Mouse (Mus musculus): Measurements from ENCODE around the gene Ino80d.

Gene Ino80d

DNA sequence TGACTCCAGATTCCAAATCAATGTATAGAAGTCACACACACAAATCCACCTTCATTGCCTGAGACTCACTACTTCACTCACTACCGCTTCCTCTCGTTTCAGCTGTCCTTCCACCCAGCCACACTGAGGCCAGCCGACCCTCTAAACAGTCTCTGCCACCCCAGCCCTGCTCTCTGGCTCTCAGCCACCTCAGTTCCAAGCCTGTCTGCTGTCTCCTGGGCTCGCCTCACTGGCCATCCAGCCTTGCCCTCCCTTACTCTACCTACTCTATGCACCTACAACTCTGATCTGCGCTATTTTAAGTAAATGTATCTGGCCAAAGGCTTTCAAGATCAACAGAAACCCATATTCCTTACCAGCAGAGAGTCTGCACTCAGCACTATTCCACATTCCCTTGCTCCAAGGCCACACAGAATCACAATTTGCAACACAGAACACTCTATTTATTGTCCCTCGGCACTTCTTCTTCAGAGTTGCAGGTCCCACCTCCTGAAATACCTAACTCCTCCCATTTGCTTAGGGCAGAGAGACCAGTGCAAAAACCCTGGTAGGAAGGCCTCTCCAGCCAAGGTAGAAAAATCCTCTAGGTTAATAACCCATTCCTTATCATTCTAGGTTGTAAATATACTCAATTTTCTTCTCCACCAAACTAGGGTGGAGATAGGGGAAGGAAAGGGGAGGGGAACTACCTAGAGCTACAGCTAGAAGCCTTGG, 6.7 kb downstream of the Ino80d start:
- no peak for DNase-seq (ENCODE audit: low spot score)

DNA sequence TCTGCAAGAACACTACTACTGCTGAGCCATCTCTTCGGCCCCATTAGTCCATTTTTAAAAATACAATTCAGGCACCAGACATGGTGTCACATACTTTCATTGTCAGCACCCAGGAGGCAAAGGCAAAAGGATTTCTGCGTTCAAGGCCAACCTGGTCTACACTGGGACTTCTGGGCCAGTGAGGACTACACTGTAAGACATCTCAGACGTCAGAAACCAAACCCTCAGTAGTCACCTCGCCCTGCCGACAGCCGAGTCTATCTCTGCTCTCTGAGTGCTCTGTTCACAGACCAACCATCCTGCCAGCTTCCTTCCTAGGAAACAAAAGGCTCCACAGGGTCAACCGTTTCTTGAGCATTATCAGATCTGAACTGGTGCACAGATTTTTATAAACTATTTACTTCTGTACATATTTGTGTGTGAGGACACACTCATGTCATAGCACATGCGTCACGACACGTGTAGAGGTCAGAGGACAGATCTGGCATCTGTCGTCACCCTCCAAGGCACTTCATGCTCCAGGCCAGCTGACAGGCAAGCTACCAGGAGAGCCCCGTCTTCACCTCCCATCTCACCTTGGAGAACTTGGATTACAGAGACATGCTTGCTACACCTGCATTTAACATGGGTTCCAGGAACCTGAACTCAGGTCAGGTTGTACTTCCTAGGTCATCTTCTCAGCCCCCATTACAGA, 11.6 kb downstream of the Ino80d start:
- DNase-seq (ENCODE audit: low spot score): no peak

DNA sequence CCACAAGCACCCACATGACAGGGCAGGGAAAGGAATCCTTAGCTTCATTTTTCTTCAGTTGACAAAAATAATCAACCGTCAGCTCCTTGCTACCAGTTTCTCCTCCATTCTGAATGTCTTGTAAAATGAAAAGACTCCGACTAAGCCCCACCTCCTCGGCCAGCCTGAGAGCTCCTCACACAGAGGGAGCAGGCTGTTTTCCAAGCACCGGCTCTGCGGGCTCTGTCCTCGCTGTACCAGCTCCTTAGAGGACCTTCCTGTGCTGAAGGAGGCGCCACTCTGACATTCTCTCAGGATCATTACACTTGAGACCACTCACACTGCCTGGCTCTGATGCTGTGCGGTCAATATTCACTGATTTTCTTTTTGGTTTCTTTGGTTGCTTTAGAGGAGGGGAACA, 14.3 kb downstream of the Ino80d start:
- no peak for DNase-seq (ENCODE audit: low spot score)

DNA sequence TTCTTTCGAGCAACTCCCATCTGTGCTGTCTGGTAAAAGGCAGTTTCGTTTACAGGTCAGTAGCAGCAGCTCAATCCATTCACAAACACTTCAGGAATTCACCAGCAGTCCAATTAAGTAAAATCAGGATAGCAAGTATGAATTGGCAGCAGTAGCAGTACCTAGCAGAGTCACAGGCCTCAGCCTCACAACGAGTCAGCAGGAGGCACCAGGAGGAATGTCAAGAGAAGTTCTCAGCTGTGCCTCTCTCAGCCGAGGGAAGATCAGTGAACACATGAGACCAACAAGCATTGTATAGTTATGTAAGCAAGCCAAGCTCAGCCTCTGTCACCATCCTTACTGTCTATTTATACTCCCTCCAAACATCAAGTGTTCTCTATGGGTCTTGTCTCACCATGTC, 15.6 kb downstream of the Ino80d start:
- DNase-seq (ENCODE audit: low spot score): no peak

DNA sequence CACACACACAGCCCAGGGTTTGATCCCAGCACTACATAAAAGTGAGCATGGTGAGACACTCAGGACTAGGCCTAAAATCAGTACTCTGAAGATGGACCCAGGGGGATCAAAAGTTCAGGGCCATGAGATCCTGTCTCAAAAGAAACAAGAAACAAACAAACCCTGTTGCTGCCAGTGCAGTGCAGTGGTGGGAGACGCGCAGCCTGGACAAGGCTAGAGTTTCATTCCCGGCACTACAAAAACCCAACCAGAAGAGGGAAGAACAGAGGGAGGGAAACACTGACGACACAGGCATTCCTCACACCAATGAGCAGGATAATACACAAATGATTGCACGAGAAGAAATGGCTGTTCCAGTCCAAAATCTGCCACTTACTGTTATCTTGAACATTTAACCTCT, 18.4 kb downstream of the Ino80d start:
- DNase-seq (ENCODE audit: low spot score): no peak

DNA sequence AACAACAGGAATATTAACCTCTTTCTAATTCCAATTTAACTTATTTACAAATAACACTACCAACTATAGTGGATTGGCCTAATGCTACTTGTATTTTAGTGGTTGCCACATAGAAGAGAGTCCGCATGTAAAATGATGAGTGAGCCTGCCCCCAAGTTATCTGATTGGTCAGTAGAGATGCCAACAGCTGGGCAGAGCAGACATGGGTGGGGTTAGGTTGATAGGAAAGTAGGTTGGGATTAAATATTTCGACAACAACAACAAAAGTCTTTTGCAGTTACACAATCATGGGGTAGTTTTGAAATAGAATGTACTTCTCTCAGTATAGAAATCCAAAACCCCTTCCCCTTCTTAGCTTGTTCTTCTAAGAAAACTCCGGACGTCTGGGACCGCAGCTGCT, 24.7 kb downstream of the Ino80d start:
- DNase-seq (ENCODE audit: low spot score): no peak

DNA sequence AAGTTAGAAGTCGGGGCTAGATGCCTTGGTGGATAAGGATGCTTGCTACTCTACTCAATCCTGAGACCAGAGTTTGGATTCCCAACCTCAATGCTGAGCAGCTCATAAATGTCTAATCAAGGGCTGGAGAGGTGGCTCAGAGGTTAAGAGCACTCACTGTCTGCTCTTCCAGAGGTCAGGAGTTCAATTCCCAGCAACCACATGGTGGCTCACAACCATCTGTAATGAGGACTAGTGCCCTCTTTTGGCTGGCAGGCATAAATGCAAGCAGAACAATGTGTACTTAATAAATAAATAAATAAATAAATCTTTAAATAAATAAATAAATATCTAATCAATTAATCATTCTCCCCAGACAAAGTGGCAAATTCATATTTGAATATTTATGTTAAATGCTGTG, 25.9 kb downstream of the Ino80d start:
- no peak for DNase-seq (ENCODE audit: low spot score)

DNA sequence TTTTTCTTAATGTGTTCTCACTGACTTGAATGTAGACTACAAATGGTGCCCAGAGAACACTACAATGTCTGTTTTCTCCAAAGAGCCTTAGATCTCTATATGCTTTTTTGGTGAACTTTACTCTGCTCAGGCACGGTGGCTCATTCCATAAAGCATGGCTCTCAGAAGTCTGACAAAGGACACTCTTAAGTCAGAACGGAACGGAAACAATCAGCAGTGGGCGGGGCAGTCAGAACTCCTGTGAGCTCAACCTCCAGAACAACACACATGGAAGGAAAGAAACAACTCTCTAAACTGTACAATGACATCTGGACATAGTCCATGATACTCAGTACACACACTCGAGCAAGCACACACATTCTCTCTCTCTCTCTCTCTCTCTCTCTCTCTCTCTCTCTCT, 34.2 kb downstream of the Ino80d start:
- DNase-seq (ENCODE audit: low spot score): no peak

DNA sequence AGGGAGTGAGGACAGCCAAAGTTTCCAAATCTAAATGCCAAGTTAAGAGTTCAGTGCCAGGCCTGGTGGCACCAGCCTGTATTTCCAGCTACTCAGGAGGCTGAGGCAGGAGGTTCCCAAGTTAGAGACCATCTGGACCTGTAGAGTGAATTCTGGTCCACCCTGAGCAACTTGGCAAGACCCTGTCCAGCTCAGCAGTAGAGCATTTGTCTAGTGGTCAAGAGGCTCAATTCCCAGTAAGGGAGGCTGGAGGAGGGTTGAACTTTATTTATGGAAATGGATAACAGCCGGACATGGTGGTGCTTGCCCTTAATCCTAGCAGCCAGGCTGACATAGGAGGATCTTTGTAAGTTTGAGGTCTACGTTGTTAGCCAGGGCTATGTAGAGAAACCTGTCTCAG, 38.1 kb downstream of the Ino80d start:
- no peak for DNase-seq (ENCODE audit: low spot score)

DNA sequence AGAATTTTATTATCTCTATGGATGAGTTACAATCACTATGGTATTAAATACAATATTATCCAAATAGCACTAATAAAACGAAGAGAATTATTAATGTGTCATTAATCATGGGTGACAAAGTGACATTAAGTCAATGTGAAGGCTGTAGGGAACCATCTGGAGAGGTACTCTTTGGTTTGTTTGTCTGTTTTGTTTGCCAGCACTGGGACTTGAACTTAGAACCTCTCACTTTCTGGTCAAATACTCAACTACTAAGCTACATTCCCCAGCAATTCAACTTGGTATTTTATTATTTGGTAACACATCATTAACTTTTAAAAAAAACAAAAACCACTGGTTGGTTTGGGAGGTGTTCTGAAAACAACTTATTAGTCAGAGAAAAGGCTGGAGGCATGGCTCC, 43.1 kb downstream of the Ino80d start:
- DNase-seq (ENCODE audit: low spot score): no peak

DNA sequence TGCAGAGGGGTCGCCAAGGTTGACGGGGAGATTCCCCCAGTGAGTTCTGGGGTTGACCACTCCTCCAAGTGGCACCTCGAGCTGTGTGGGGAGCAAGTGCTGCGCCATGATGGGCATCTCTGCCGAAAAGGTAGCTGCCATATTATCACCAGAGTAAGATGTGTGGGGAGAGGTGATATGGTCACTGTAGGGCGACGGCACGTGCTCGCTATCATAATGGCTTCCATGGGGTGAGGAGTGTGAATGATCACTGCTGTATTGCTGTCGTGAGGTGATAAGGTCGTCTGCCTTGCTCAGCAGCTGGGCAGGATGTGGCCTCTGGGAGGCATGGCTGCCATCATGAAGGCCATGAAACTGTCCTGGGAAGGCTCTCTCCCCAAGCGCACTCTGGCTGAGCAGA, 56.1 kb downstream of the Ino80d start:
- no peak for DNase-seq (ENCODE audit: low spot score)

DNA sequence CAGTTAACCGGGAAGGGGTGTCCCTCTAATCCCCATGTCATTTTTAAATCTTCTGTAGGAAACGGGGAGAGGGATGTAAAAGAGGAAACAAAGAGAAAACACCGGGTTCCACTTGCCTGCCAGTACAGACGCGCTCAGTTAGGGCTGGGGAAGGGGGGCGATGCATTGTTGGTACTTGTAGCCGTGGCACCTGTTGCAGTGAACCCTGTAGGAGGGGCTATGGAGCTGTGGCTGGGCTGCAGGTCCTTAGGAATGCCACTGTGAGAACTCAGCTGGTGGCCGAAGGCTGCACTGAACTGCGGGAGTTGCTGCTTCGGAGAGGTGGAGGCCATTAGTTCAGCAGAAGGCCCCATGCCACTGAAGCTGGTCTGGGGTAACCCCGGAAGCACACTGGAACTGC, 56.6 kb downstream of the Ino80d start:
- DNase-seq (ENCODE audit: low spot score): no peak

DNA sequence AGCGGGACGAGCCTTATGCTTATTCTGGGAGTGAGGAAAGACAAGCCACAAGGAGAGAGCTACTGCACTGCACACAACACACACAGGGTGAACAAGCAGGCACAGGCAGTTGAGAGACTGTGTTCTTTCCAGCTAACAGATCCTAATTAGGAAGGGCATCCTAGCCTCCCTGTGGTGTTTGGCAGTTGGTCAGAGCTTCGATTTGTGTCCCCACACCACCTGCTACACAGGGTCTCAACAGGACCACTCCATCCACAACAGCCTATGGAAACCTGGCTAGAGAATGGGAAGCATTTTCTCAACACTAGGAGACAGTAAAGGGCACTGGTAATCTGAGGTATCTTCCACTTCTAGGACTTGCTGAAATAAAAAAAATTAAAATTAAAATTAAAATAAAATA, 57.1 kb downstream of the Ino80d start:
- DNase-seq (ENCODE audit: low spot score): no peak

DNA sequence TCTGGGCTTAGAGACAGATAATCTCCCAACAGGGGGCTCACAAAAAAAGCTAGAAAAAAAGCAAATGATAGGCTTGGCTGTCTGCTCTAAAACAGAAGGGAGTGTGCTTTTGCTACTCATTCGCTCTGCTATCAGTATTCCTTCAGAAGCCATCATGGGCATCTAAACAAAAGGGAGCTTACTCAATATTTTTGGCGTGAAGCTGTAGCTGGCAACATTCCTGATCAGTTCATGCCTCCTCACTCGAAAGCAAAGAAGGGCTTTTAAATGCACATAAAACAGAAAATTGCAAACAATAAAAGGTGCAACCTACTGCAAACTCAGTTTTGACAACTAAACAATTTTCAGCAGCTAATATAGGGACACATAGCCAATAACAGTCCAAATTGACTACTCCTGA, 59.1 kb downstream of the Ino80d start:
- no peak for DNase-seq (ENCODE audit: low spot score)

DNA sequence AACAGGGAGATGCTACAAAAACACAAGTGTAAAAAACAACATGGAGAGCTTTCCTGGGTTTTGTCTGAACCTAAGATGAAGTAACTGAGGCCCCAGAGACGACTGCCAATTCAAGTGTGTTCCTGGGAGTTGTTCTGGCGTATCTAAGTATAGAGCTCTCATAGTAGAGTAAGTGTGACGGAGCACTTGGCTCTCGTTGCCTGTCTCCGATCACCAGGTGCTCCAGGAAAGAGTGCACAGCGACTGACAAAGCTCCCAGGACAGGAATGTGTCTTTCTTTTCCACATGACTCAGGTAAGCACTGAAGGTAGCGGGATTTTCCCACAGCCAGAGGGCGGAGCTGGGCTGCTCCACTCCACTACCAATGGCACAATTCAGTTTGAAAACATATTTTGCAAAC, 63.6 kb downstream of the Ino80d start:
- no peak for DNase-seq (ENCODE audit: low spot score)

DNA sequence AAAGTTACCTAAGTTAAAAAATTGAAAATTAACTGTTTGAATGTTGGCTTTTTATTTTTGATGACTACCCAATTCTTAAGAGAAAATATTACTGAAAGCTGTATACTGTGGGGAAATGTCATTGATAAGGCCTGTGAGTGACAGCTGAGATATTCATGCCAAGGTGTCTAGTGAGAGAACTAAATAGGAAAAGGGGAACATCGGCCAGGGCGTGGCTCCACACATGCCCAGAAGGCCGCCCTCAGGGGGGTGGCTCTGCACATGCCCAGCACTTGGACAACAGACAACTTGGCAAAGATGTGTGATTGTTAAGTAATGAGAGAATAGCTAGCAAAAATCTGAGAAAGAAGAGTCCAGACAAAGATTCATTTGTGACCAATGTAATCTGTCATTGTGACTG, 64.5 kb downstream of the Ino80d start:
- no peak for DNase-seq (ENCODE audit: low spot score)

DNA sequence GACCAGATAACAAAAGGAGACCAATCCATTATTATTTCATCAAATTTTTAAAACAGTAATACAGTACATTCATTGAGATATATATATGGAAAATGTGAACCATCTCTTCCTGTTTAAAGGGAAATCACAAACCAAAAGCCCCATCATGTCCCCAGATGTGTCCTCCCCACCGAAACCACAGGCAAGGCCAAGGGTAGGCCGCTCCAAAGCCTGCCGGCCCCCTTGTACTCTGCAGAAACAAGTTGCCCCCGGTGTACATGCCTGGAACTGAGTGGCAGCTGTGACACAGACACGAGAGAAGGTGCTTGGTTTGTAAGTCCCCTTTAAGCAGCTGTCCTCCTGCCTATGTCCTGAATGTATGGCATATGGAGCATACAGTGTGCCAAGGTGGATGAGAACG, 66.5 kb downstream of the Ino80d start:
- no peak for DNase-seq (ENCODE audit: low spot score)

DNA sequence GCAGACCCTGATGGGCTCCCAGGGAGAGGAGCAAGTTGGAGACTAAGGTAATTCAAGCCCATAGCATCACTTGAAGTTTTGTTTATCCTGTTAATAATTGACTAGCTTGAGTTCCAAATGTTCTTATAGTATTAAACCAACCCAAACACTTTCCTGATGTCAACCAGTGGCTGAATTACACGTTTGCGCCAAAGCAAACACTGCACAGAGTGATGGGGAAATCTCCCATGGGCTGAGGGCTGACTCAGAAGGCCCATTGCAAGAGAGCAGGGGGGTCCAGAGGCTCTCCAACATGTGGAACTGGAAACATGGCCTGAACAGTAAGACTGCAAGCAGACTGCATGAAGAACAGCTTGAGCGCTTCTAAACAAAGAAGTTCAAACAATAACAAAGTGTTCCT, 81.5 kb downstream of the Ino80d start:
- DNase-seq (ENCODE audit: low spot score): no peak

DNA sequence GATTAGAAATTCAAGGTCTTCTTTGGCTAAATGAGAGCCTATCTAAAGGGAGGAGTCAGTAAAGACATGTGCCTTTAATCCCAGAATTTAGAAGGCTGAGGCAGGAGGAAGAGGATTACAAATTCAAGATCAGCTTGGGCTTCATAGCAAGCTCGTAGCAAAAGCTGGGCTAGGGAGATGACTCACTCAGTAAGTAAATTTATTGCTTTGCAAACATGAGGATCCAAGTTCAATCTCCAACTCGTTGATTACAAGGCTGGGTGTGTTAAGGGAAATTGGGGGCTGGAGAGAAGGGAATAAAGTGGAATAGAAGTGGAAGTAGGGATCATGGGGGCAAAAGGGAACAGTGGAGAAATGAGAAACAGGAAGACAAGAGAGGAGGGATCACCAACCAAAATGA, 94.6 kb downstream of the Ino80d start:
- DNase-seq (ENCODE audit: low spot score): no peak

DNA sequence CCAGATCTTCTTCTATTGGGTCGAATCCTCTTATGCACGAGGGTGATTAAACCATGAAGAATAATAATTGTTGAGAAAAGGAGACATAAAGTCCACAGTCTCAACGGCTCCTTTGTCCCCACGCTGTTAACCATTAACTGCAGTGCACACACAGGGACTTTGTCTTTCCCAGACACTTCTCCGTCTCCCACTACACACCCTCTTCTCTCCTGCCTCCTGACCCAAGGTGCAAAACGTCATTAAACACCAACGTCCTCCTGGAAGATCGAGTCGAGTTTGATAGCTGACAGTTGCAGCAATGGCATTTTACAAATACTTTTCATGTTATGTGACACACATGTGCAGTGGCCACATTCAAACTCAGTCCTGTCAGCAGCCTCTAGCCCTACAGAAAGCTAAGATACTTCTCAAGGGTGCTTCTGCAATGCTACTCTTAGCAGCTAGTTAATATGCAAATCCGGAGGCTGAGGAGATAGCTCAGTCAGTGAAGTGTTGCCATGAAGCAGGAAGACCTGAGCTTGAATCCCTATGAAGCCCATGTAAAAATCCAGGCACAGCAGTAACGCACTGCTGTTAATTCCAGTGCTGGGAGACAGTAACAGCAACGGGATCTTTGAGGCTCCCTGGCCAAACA, 109.3 kb downstream of the Ino80d start:
- DNase-seq (ENCODE audit: low spot score): no peak

DNA sequence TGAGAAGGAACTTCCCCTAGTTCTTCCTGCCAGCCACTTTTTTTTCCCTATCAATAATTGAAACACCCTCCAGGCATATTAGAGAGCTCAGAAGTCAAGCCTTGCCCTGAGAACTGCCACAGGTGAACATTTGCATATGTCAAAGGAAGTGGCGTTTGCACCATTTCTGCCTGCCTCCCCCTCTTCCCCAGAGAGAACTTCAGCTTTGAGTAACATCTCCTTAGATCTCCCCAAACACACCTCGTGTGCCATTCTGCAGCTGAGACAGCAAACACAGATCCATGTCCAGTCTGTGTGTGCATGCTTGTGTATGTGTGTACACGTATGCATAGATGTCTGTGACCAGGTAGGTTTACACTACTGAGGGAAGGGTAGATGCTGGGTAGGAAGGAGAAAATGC, 112.6 kb downstream of the Ino80d start:
- no peak for DNase-seq (ENCODE audit: low spot score)

DNA sequence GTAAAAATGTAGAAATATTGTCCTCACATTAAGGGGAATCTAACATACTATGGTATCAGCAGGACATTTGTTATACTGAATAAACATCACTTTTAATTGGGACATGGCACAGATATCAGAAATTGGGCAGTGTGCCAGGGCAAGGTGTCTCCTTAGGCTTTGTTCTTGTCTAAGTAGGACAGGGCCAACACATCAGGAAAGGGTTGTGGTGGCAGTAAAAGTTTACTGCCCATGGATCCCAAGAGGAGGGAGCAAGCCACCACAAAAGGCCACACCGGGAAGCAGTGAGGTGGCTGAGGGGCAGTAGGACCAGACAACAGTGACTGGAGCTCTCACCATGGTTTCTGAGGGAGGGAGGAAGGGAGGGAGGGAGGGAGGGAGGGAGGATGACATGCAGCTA, 121.1 kb downstream of the Ino80d start:
- DNase-seq (ENCODE audit: low spot score): no peak

DNA sequence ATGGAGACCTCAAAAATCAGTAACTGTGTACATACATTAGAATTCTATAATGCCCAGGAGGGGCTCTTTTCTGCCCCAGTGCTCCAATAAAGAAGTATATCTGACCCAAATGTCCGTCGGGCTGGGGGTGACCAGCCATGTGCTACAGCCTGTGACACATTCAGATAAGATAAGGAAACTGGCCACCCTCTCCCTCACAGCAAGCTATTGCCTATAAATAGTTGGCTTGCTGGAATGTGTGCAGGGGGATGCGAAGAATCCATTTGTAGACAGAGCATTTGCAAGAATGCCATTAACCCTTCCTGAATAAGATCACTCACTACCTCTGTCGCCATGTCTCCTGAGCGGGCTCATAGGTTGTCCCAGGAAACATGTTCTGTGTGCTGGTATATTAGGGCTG, 121.8 kb downstream of the Ino80d start:
- no peak for DNase-seq (ENCODE audit: low spot score)

DNA sequence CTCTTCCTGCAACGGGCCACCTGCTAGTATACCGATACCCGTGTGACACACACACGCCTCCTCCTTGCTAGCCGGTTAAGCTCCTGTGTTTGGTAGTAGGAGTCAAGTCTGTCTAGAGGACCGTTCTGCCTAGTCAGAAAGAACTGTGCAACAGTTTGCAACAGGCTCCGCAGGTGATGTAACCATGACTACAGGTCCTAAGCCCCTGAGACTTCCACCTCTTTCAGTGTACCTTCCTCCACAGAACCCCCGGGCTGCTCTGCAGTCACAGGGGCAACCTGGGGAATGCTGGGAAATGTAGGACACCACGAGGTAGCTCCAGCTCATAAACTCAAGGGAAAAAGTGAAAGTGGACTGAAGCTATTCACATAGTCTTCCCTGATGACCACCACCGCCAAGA, 123.4 kb downstream of the Ino80d start:
- DNase-seq (ENCODE audit: low spot score): no peak
